ENCODE assay signal across 8 mouse cellular contexts in the genomic region with DNA sequence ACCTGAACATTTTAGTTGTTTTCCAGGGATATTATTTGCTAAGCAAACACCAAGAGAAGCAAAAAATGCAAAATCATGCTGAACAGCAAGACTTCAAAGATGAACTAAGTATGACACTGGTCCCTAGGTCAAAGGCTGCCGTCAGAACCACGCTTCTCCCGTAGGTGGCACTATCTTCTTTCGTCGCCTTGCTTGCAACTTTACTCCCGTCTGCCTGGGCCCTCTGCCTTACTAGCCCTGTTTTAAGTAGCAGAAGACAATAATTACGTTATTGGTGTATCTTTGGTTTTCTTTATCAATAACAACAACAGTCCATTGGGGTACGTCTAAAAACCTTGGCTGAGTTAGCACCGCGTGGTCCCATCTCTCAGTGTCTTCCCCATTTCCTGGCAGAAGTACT. TPM values are rescaled to one million over a fixed set of nuclear protein-coding genes. Genes with fewer than 3 reads are reported as not detected.
A peak's percentile ranks its signal among the peaks of the same experiment; 100 is the strongest.
DNase-seq lines count a peak whose midpoint lies in the region; ATAC-seq and TF ChIP-seq lines count a peak whose summit lies in the region.

No protein-coding gene starts in this region.

- 5% methylated on average over 10 of the region's 10 CpGs for WGBS in liver, adult 2 months
- WGBS in liver, embryonic 12.5 days (ENCODE audit: insufficient replicate concordance) = 5% methylated on average over 10 of the region's 10 CpGs
- WGBS in embryonic facial prominence, embryonic 15.5 days = 6% methylated on average over 10 of the region's 10 CpGs
- WGBS in midbrain, postnatal 0 days = 4% methylated on average over 10 of the region's 10 CpGs

- peaks cover 4% of the 10 kb centered on the region for H3K4me1 ChIP-seq in liver, adult 2 months (ENCODE audit: control insufficient read depth, insufficient read depth, low read length)
- H3K4me1 ChIP-seq in liver, embryonic 12.5 days = peaks cover 31% of the 10 kb centered on the region
- H3K4me1 ChIP-seq in embryonic facial prominence, embryonic 15.5 days = peaks cover 33% of the 10 kb centered on the region
- peaks cover 3% of the 10 kb centered on the region; the same call in 1 of the 2 replicates for H3K4me1 ChIP-seq in midbrain, postnatal 0 days (ENCODE audit: insufficient read depth, low read length)

- H3K79me2 ChIP-seq in liver, adult 2 months (ENCODE audit: control insufficient read depth, insufficient read depth, low read length) = no peaks in the 10 kb centered on the region

- 0 out of 2 replicates have a peak overlapping the region, but pooled peaks have one; percentile 15 for H3K9ac ChIP-seq in liver, adult 2 months (ENCODE audit: low read depth, low read length)
- H3K9ac ChIP-seq in liver, embryonic 12.5 days = no peak overlapping the region
- no peak overlapping the region for H3K9ac ChIP-seq in embryonic facial prominence, embryonic 15.5 days
- no peak overlapping the region for H3K9ac ChIP-seq in midbrain, postnatal 0 days (replicated peaks; ENCODE audit: low read length, poor library complexity, severe bottlenecking)

- H3K4me3 ChIP-seq in liver, adult 2 months (ENCODE audit: insufficient read depth, low read depth, low read length) = peak overlapping the region; percentile 12; the same call in 1 of the 2 replicates
- H3K4me3 ChIP-seq in liver, embryonic 12.5 days = no peak overlapping the region
- H3K4me3 ChIP-seq in embryonic facial prominence, embryonic 15.5 days (replicated peaks) = peak overlapping the region; percentile 65; the same call in 1 of the 2 replicates
- H3K4me3 ChIP-seq in midbrain, postnatal 0 days (ENCODE audit: low read depth, low read length) = no peak overlapping the region

- H3K27ac ChIP-seq in liver, adult 2 months (replicated peaks; ENCODE audit: insufficient read depth, low read depth, low read length) = no peak overlapping the region
- no peak overlapping the region for H3K27ac ChIP-seq in liver, embryonic 12.5 days
- H3K27ac ChIP-seq in embryonic facial prominence, embryonic 15.5 days (replicated peaks) = no peak overlapping the region
- no peak overlapping the region for H3K27ac ChIP-seq in midbrain, postnatal 0 days (ENCODE audit: low read depth, low read length)

- no peak for ATAC-seq in liver, embryonic 12.5 days
- no peak for ATAC-seq in embryonic facial prominence, embryonic 15.5 days (ENCODE audit: insufficient number of reproducible peaks, low FRiP score, low TSS enrichment, low read depth)
- peak; percentile 48 to 65; a peak in 3 of 4 replicates for ATAC-seq in hematopoietic stem cell, adult 5-6 weeks (replicated peaks in 1 of 2; ENCODE audit: insufficient read depth in 1 of 2, low FRiP score in 2 of 2, low TSS enrichment in 1 of 2, low read depth in 1 of 2, poor library complexity in 2 of 2, severe bottlenecking in 2 of 2)
- ATAC-seq in midbrain, postnatal 0 days (ENCODE audit: low FRiP score) = no peak

- no peak for TF ChIP-seq POLR2A in liver, adult 2 months (IDR thresholded peaks at IDR 0.05; ENCODE audit: extremely low read depth, insufficient read depth, low read length)

- no peak overlapping the region for H3K4me2 ChIP-seq in liver, embryonic 12.5 days
- H3K4me2 ChIP-seq in embryonic facial prominence, embryonic 15.5 days (replicated peaks) = peak overlapping the region; percentile 87
- H3K4me2 ChIP-seq in midbrain, postnatal 0 days (ENCODE audit: low read depth, low read length, poor library complexity, severe bottlenecking) = no peak overlapping the region

- H3K27me3 ChIP-seq in liver, adult 2 months (ENCODE audit: control insufficient read depth, insufficient read depth, low read length) = no peaks in the 10 kb centered on the region
- peaks cover 68% of the 10 kb centered on the region for H3K27me3 ChIP-seq in liver, embryonic 12.5 days (replicated peaks)
- H3K27me3 ChIP-seq in embryonic facial prominence, embryonic 15.5 days = no peaks in the 10 kb centered on the region
- H3K27me3 ChIP-seq in midbrain, postnatal 0 days (ENCODE audit: insufficient read depth, low read length) = no peaks in the 10 kb centered on the region

- no peaks in the 10 kb centered on the region for H3K9me3 ChIP-seq in liver, embryonic 12.5 days (replicated peaks)
- H3K9me3 ChIP-seq in embryonic facial prominence, embryonic 15.5 days (replicated peaks) = no peaks in the 10 kb centered on the region
- H3K9me3 ChIP-seq in midbrain, postnatal 0 days (ENCODE audit: low read length) = no peaks in the 10 kb centered on the region

- DNase-seq in liver, adult 2 months (ENCODE audit: extremely low read depth, low read depth, low spot score) = peak; percentile 95
- DNase-seq in adrenal gland, postnatal 36 days = peak; percentile 77 to 80
- peak; percentile 50 to 57 for DNase-seq in left cerebral cortex, adult 18-20 months (ENCODE audit: low spot score in 2 of 2)
- DNase-seq in midbrain, postnatal 0 days (ENCODE audit: low spot score) = peak; percentile 68
- DNase-seq in thymus, adult 18-20 months = peak; percentile 14 to 16

- H3K36me3 ChIP-seq in liver, adult 2 months (ENCODE audit: control insufficient read depth, insufficient read depth, low read length) = no peaks in the 10 kb centered on the region
- H3K36me3 ChIP-seq in liver, embryonic 12.5 days = no peaks in the 10 kb centered on the region
- H3K36me3 ChIP-seq in embryonic facial prominence, embryonic 15.5 days = no peaks in the 10 kb centered on the region
- no peaks in the 10 kb centered on the region for H3K36me3 ChIP-seq in midbrain, postnatal 0 days (ENCODE audit: insufficient read depth, low read length)

- peak; percentile 88 for TF ChIP-seq CTCF in liver, adult 2 months (IDR thresholded peaks at IDR 0.05; ENCODE audit: low read depth, low read length)
- peak; percentile 87 for TF ChIP-seq CTCF in midbrain, postnatal 0 days (IDR thresholded peaks at IDR 0.05)

RNA-seq across cellular contexts. Expression of gene Samd4, which starts 1.7 kb away (rescaled TPM):
- total RNA-seq in liver, adult 2 months (2014; rRNA removed) = 1.6 and 3.0 TPM in 2 replicates
- polyA plus RNA-seq in liver, adult 2 months (2012; rRNA removed) = 0.77 and 1.6 TPM in 2 replicates
- polyA plus RNA-seq in liver, embryonic 12.5 days (2016; fragmentation: Nextera tagmentation; extraction: Ambion mirVana) = 0.65 and 0.67 TPM in 2 replicates
- 10 to 100 TPM; 23.6 to 33.3 TPM for total RNA-seq in adrenal gland, postnatal 36 days (2021)
- 14.6 and 15.4 TPM in 2 replicates for polyA plus RNA-seq in embryonic facial prominence, embryonic 15.5 days (2015; fragmentation: Nextera tagmentation; extraction: Ambion mirVana)
- total RNA-seq in hematopoietic stem cell, adult 5-6 weeks (2017) = 0.06 and 2.3 TPM in 2 replicates
- 10 to 100 TPM; 25.9 to 29.3 TPM for total RNA-seq in left cerebral cortex, adult 18-20 months (2021)
- 16.0 and 19.8 TPM in 2 replicates for total RNA-seq in midbrain, postnatal 0 days (2014; rRNA removed)
- 4.4 and 5.1 TPM in 2 replicates for polyA plus RNA-seq in midbrain, postnatal 0 days (2015; fragmentation: Nextera tagmentation; extraction: Ambion mirVana)

RNA-seq across cellular contexts. Expression of gene Cgrrf1, which starts 49.0 kb away (rescaled TPM):
- total RNA-seq in liver, adult 2 months (2014; rRNA removed) = 54.1 and 63.8 TPM in 2 replicates
- polyA plus RNA-seq in liver, adult 2 months (2012; rRNA removed) = 27.8 and 32.1 TPM in 2 replicates
- polyA plus RNA-seq in liver, embryonic 12.5 days (2016; fragmentation: Nextera tagmentation; extraction: Ambion mirVana) = 20.6 and 21.7 TPM in 2 replicates
- total RNA-seq in adrenal gland, postnatal 36 days (2021) = 10 to 100 TPM; 41.4 to 51.1 TPM
- 20.9 and 22.3 TPM in 2 replicates for polyA plus RNA-seq in embryonic facial prominence, embryonic 15.5 days (2015; fragmentation: Nextera tagmentation; extraction: Ambion mirVana)
- 15.0 and 17.0 TPM in 2 replicates for total RNA-seq in hematopoietic stem cell, adult 5-6 weeks (2017)
- total RNA-seq in left cerebral cortex, adult 18-20 months (2021) = 10 to 100 TPM; 32.3 to 35.0 TPM
- total RNA-seq in midbrain, postnatal 0 days (2014; rRNA removed) = 25.6 and 36.0 TPM in 2 replicates
- polyA plus RNA-seq in midbrain, postnatal 0 days (2015; fragmentation: Nextera tagmentation; extraction: Ambion mirVana) = 24.4 and 24.5 TPM in 2 replicates

RNA-seq across cellular contexts. Expression of gene Gmfb, which starts 58.9 kb away (rescaled TPM):
- total RNA-seq in liver, adult 2 months (2014; rRNA removed) = 24.4 and 27.2 TPM in 2 replicates
- 3.6 and 4.2 TPM in 2 replicates for polyA plus RNA-seq in liver, adult 2 months (2012; rRNA removed)
- 49.6 and 55.3 TPM in 2 replicates for polyA plus RNA-seq in liver, embryonic 12.5 days (2016; fragmentation: Nextera tagmentation; extraction: Ambion mirVana)
- 100 to 1,000 TPM; 126 TPM for total RNA-seq in adrenal gland, postnatal 36 days (2021)
- 67.2 and 69.8 TPM in 2 replicates for polyA plus RNA-seq in embryonic facial prominence, embryonic 15.5 days (2015; fragmentation: Nextera tagmentation; extraction: Ambion mirVana)
- total RNA-seq in hematopoietic stem cell, adult 5-6 weeks (2017) = 91.8 and 104 TPM in 2 replicates
- total RNA-seq in left cerebral cortex, adult 18-20 months (2021) = 100 to 1,000 TPM; 145 to 150 TPM
- 151 and 187 TPM in 2 replicates for total RNA-seq in midbrain, postnatal 0 days (2014; rRNA removed)
- polyA plus RNA-seq in midbrain, postnatal 0 days (2015; fragmentation: Nextera tagmentation; extraction: Ambion mirVana) = 124 and 128 TPM in 2 replicates

Comparison
In these comparisons a context has a peak if more than half of its experiments do, and no peak if none do; other contexts are left out.
1. H3K4me3 ChIP-seq: peak in liver, adult 2 months (single experiment) and embryonic facial prominence, embryonic 15.5 days (single experiment); none in liver, embryonic 12.5 days (single experiment) and midbrain, postnatal 0 days (single experiment).
2. DNase-seq: peak in every context shown above with its lines; median percentile 95 in liver, adult 2 months; 78 in adrenal gland, postnatal 36 days; 68 in midbrain, postnatal 0 days; 54 in left cerebral cortex, adult 18-20 months; 15 in thymus, adult 18-20 months.
3. ATAC-seq: peak in hematopoietic stem cell, adult 5-6 weeks (2 of 2); none in liver, embryonic 12.5 days (single experiment), embryonic facial prominence, embryonic 15.5 days (single experiment) and midbrain, postnatal 0 days (single experiment).